Mouse (Mus musculus): Measurements from ENCODE around the gene Cog8. TPM values are rescaled to one million over a fixed set of nuclear protein-coding genes. Genes with fewer than 3 reads are reported as not detected.

The Cog8 gene
- 10 to 100 TPM; 33.2 to 35.3 TPM for total RNA-seq (2021)
- long read RNA-seq, experiment 1, full-length matches to known transcripts = 24 of 31 reads
- long read RNA-seq, experiment 1, partial matches to known transcripts = 2 of 31 reads
- long read RNA-seq, experiment 1, other reads (novel, unspliced or antisense) = 5 of 31 reads
- long read RNA-seq, experiment 2, full-length matches to known transcripts = 72 of 98 reads
- long read RNA-seq, experiment 2, partial matches to known transcripts = 17 of 98 reads
- long read RNA-seq, experiment 2, other reads (novel, unspliced or antisense) = 9 of 98 reads

- DNase-seq (ENCODE audit: low spot score in 2 of 2) = peak; percentile 86 to 88
Measured at GRCm38 (mm10) chr8:107056076-107056972, at the start of gene Cog8, which contains the start of gene Nip7. Gene Cog8 (minus strand): TSS chr8:107056689. Gene Nip7 (plus strand): TSS chr8:107056877.

GRCm38 (mm10) chr8:107104547-107104946 is 48.1 kb upstream of the Cog8 start:
- DNase-seq (ENCODE audit: low spot score in 2 of 2) = peak; percentile 85 to 87

DNA sequence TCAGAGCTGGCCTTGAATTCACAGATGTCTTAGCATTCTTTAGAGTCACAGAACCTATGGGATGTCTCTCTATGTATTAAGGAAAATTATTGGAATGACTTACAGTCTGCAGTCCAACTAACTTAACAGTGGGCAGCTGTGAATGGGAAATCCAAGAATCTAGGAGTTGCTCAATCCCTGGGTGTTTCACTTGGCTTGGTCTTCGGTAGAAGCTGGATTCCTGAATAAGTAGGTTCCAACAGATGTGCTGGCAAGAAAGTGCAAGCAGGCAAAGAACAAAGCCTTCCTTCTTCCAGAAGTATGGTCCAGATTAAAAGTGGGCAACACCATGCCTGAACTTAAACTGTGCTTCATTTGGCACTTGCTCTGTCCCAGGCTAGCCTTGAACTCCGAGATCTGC is 44.1 kb upstream of the Cog8 start:
- no peak for DNase-seq (ENCODE audit: low spot score in 2 of 2)

DNA sequence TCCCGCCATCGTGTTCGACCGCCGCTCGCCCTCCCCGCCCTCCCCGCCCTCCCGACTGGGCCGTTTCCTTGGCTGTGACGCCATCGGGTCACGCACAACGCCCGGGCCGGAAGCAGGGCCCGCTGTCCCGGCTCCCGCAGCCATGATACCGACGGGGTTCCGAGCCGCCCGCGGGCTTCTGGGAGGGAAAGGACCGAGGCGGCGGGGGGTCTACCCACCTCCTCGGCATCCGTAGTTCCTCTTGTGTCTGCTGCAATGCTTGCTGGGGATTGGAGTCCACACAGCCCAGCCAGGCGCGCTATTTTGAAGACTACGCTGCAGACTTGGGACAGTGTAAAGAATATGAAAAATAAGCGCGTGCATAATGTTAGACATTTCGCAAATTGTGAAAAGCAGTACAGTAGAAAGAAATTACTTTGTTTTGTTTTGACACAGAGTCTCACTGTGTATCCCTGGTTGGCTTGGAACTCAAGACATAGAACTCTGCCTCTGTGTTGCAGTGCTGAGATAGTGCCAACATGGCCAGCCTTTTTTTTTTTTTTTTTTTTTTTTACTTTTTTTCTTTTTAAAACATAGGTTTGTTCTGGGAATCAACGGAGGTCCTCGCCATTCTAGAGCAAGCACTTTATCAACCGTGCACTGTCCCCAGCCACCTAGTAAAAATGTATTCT is 40.0 kb upstream of the Cog8 start, which contains the start of gene Terf2:
Terf2 (minus strand) TSS at position 182 of the 671 bp plus-strand sequence.
- DNase-seq (ENCODE audit: low spot score in 2 of 2) = peak; percentile 87 to 88

DNA sequence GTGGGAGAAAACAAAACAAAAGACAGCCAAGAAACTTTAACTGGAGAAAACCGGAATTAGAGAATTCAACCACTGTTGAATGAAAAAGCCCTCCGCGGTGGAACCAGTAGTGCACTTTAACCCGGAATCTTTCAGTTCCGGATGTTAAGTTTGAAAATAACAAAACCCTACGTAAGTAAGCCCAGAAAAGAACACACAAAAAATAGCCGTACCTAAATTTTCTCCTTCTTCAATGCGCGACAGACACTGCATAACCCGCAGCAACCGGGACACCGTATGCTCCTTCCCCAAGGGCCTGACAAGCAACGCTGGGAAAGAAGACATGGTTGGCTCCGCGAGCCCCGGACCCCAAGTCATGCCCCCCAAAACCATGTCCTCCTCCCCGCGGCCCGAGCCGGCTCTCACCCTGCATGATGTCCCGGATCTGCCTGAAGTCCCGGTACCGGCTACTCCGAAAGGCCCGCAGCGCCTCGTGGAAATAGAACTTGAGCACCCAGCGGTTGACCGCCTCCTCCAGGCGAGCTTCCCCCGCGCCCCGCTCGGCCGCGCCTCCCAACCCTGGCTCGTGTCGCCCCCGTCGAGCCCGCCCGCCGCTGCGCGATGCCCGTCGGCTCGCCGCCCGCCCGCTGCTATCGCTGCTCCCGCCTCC is 39.4 kb upstream of the Cog8 start:
- DNase-seq (ENCODE audit: low spot score in 2 of 2) = no peak

DNA sequence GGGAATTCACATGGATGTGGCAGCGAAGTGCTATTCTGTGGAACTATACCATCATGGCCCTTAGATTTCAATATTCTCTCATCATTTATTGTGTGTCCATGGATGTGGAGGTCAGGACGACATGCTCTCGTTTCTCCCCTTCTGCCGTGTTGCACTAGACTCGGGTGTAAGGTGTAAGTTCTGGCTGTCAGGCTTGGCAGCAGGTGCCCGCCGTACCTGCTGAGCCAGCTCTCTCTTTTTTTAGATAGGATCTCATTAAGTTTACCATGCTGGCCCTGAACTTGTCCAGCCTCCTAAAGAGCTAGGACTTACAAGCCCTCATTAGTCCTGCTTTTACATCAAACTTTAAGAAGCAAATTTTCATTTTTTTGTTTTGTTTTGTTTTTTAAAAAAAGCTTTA is 34.0 kb upstream of the Cog8 start:
- no peak for DNase-seq (ENCODE audit: low spot score in 2 of 2)

- DNase-seq (ENCODE audit: low spot score in 2 of 2) = no peak
Measured at GRCm38 (mm10) chr8:107088526-107089063, 32.1 kb upstream of the Cog8 start.

GRCm38 (mm10) chr8:107086018-107086417 is 29.5 kb upstream of the Cog8 start:
- no peak for DNase-seq (ENCODE audit: low spot score in 2 of 2)

GRCm38 (mm10) chr8:107085358-107085757 is 28.9 kb upstream of the Cog8 start:
- DNase-seq (ENCODE audit: low spot score in 2 of 2) = no peak

GRCm38 (mm10) chr8:107076239-107076888 is 19.9 kb upstream of the Cog8 start:
- no peak for DNase-seq (ENCODE audit: low spot score in 2 of 2)

DNA sequence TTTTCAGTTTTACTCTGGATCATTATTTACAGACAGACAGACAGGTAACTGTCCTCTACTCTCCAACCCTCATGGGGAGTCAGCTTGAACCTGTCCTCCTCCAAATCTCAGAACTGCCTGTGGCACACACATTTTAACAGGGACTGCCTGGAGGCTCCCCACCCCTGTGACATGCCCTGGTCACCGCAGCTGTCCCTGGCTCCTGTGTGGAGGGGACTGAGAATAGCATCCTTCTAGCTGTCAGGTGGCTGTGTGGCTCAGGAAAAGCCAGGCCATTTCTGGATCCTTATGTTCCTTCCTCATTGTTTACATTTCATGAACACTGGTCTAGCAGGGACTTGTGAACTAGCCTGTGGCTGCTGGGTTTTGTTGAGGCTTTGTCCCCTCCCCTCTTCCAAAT is 17.6 kb upstream of the Cog8 start:
- no peak for DNase-seq (ENCODE audit: low spot score in 2 of 2)

DNA sequence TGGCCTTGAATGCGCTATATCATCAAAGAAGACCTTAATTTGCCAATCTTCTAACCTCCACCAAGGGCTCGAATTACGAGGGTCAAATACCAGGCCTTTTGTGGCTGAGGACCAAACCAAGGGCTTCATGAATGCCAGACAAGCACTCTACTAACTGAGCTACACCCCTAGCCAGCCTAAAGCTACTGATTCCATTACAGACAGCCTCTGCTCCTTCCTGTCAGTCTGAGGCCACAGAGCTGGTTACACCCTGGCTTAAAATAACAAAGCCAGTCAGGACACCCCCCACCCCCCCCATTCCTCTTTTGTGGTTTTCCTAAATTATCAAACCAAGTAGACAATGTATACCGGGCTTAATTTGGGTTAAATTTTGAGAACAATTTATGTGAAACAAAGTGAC is 17.2 kb upstream of the Cog8 start:
- DNase-seq (ENCODE audit: low spot score in 2 of 2) = no peak

DNA sequence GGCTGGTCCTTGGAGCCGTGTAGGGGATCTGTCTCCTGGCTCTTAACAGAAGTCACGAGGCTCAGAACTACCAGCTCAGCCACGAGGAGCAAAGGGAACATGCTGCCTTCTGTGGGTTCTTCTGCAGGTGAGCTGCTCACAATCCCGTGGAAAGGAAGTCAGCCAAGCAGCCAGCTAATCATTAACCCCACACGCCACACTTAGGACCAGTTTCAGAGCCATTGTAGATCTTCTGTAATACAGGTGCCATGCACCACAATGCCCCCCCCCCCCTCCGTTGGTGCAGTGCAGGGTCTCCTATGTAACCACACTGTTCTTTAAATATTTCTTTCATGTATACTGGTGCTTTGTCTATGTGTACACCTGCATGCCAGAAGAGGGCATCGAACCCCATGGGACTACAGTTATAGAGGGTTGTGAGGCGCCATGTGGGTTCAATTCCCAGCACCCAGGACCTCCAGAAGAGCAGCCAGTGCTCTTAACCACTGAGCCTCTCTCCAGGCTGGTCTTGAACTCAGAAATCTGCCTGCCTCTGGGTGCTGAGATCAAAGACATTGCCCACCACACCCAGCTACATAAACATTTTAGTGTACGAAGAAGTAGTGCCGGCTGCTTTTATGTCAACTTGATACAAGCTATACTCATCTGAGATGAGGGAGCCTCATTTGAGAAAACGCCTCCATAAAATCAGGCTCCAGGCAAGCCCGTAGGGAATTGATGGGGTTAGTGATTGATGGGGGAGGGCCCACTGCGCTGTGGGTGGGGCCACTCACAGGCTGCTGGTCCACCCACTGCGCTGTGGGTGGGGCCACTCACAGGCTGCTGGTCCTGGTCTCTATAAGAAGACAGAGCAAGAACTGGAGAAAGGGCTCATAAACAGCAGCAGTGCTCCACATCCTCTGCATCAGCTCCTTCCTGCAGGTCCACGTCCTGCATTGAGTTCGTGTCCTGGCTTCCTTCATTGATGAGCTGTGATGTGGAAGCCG is 9.3 kb upstream of the Cog8 start, which contains the start of gene Tmed6:
Tmed6 (minus strand) TSS at position 134 of the 986 bp plus-strand sequence.
- DNase-seq (ENCODE audit: low spot score in 2 of 2) = no peak

DNA sequence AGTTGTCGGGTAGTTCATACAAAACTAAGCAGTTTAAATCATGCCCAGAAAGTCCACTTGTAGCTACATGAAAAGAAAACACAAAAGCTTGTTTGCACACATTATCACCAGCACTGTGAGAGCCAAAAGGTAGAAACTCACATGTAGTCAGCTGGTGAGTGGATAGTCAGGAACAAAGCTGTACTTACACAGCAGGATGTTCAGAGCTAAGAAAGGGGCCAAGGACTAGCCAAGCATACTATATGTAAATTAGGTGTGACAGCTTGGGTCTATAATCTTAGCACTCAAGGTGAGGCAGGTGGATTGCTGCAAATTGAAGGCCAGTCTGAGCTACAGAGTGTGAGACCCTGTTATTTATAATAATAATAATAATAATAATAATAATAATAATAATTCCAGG is 6.1 kb upstream of the Cog8 start:
- DNase-seq (ENCODE audit: low spot score in 2 of 2) = no peak

DNA sequence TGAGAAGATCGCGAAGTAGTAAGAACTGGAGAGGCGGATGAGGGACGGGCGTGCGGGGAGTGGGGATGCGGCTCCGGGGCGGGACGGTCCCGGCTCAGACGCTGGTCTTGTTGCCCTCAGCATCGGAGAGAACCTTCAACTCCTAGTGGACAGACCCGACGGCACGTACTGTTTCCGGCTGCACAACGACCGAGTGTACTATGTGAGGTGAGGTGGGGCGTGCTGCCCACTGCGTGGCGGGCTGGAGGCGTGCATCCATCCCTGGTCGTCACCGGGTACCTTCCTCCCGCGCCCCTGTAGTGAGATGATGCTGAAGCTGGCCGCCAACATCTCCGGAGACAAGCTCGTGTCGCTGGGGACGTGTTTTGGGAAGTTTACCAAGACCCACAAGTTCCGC is 482 bp upstream of the Cog8 start:
- DNase-seq (ENCODE audit: low spot score in 2 of 2) = no peak

- no peak for DNase-seq (ENCODE audit: low spot score in 2 of 2)
Measured at GRCm38 (mm10) chr8:107052046-107052445, 4.4 kb downstream of the Cog8 start.

GRCm38 (mm10) chr8:107049480-107049879 is 7.0 kb downstream of the Cog8 start:
- no peak for DNase-seq (ENCODE audit: low spot score in 2 of 2)

- peak; percentile 78 to 82 for DNase-seq (ENCODE audit: low spot score in 2 of 2)
Measured at GRCm38 (mm10) chr8:107048061-107048941, 8.2 kb downstream of the Cog8 start, which contains the start of gene Pdf. Gene Pdf (minus strand): TSS chr8:107048614.

Measured in adrenal gland, adult 18-20 months (tissue).